Mouse (Mus musculus) embryo, embryonic 11.5 days (tissue): Measurements from ENCODE around the gene Antxr2.

Experiments used
- DNase-seq: peaks from one replicate; pipeline ENCODE4 v3.0.0-alpha.2; 2012; ENCODE audit warnings: low read depth, low spot score

Gene Antxr2

GRCm38 (mm10) chr5:97913901-97914300, 116.9 kb downstream of the Antxr2 start:
- DNase-seq: no peak

GRCm38 (mm10) chr5:97907482-97907881, 123.4 kb downstream of the Antxr2 start:
- no peak for DNase-seq

- no peak for DNase-seq
Observed at GRCm38 (mm10) chr5:97906537-97907266, 124.1 kb downstream of the Antxr2 start.

GRCm38 (mm10) chr5:97905856-97906255, 125.0 kb downstream of the Antxr2 start:
- no peak for DNase-seq

GRCm38 (mm10) chr5:97901096-97901495, 129.7 kb downstream of the Antxr2 start:
- no peak for DNase-seq

GRCm38 (mm10) chr5:97899321-97899720, 131.5 kb downstream of the Antxr2 start:
- no peak for DNase-seq

- DNase-seq: no peak
Observed at GRCm38 (mm10) chr5:97885427-97885826, 145.4 kb downstream of the Antxr2 start.

GRCm38 (mm10) chr5:97884110-97884509, 146.7 kb downstream of the Antxr2 start:
- DNase-seq: no peak

GRCm38 (mm10) chr5:97881421-97881820, 149.4 kb downstream of the Antxr2 start:
- no peak for DNase-seq

GRCm38 (mm10) chr5:97880115-97880514, 150.7 kb downstream of the Antxr2 start:
- DNase-seq: no peak

- DNase-seq: no peak
Observed at GRCm38 (mm10) chr5:97878871-97879270, 152.0 kb downstream of the Antxr2 start.

GRCm38 (mm10) chr5:97878215-97878794, 152.5 kb downstream of the Antxr2 start:
- DNase-seq: no peak

GRCm38 (mm10) chr5:97876895-97877294, 153.9 kb downstream of the Antxr2 start:
- no peak for DNase-seq

GRCm38 (mm10) chr5:97867921-97868320, 162.9 kb downstream of the Antxr2 start:
- no peak for DNase-seq

- DNase-seq: no peak
Observed at GRCm38 (mm10) chr5:97866975-97867374, 163.9 kb downstream of the Antxr2 start.

GRCm38 (mm10) chr5:97857101-97857500, 173.7 kb downstream of the Antxr2 start:
- no peak for DNase-seq

- DNase-seq: no peak
Observed at GRCm38 (mm10) chr5:97851981-97852748, 178.7 kb downstream of the Antxr2 start.

- DNase-seq: no peak
Observed at GRCm38 (mm10) chr5:97847204-97847895, 183.5 kb downstream of the Antxr2 start.

- no peak for DNase-seq
Observed at GRCm38 (mm10) chr5:97846503-97846902, 184.3 kb downstream of the Antxr2 start.

GRCm38 (mm10) chr5:97842016-97842415, 188.8 kb downstream of the Antxr2 start:
- DNase-seq: no peak

GRCm38 (mm10) chr5:97839924-97840279, 190.9 kb downstream of the Antxr2 start:
- no peak for DNase-seq

- no peak for DNase-seq
Observed at GRCm38 (mm10) chr5:97839271-97839923, 191.4 kb downstream of the Antxr2 start.
